Mouse (Mus musculus): ENCODE data around the gene Col8a2. TPM values are rescaled to one million over a fixed set of nuclear protein-coding genes. Genes with fewer than 3 reads are reported as not detected.

The Col8a2 gene
- polyA plus RNA-seq (2014; fragmentation: Nextera tagmentation; extraction: Ambion mirVana), result 0.57 and 1.1 TPM in 2 replicates

DNA sequence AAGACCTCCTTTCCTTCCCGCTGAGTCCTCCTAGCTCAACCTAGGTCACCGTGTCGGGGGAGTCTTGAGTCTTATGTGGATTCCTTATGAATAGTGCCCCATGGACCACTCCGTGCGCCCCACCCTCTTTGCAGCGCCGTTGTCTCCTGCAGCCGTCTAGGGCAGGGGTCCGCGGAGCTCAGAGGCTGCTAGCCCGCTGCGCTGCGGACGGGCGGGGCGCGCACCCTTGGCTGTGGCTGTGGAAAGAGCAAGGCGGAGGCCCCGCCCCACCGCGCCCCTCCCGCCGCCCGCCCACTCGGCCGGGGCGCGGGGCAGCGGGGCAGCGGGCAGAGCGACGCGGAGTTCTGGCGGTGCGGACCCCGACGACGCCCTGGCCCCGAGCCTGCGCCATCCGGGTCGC lies at the start of gene Col8a2:
Gene Col8a2 (plus strand): TSS at position 302 of the 400 bp plus-strand sequence.
- WGBS, result 3% methylated on average over 42 of the region's 42 CpGs
- no peaks in the 10 kb centered on the region for H3K36me3 ChIP-seq (ENCODE audit: control insufficient read depth, insufficient read depth, low read length)
- DNase-seq, result no peak
- H3K27me3 ChIP-seq (ENCODE audit: control insufficient read depth, insufficient read depth, low read length), result peaks cover 33% of the 10 kb centered on the region
- H3K9me3 ChIP-seq (ENCODE audit: control insufficient read depth, low read length), result no peaks in the 10 kb centered on the region
- peak within 1 kb of the TSS; percentile 20; the same call in 1 of the 2 replicates for H3K9ac ChIP-seq (replicated peaks; ENCODE audit: low read length)
- H3K4me2 ChIP-seq (ENCODE audit: low read length), result peak within 1 kb of the TSS; percentile 48
- no peak for ATAC-seq (ENCODE audit: low FRiP score, low TSS enrichment)
- peak within 1 kb of the TSS; percentile 24 for H3K4me3 ChIP-seq (replicated peaks; ENCODE audit: low read depth, low read length)
- H3K4me1 ChIP-seq (ENCODE audit: control insufficient read depth, insufficient read depth, low read length), result no peaks in the 10 kb centered on the region
- no peak within 1 kb of the TSS for H3K27ac ChIP-seq (replicated peaks; ENCODE audit: low read depth, low read length)

DNA sequence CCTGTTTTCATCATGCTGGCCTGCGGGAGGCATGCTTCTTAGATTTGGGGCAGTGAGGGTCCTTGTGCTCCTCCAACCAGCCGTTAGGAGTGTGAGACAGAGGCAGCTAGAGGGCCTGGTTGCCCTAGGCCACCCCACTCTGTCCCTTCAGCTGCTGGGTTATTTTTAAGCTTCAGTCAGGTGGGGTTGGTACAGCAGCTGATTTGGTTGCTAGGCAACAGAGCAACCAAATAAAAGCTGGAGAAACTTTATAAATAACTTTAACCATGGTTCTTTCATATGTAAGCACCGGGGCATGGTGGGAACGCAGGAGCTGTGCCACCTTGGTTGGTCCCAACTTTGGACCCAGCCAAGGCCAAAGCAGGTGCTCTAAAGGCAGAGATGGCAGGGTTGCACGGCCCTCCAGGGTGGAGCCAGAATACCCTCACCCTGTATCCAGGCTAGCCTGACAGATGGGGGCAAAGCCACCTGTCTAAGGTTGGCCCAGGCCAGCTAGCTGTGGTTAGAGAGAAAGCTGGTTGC lies 48.8 kb upstream of the Col8a2 start:
- Histone ChIP-seq H3K9ac (replicated peaks; ENCODE audit: low read length) (no peak overlapping the region), H3K27ac (replicated peaks; ENCODE audit: low read depth, low read length) (no peak overlapping the region), H3K4me1 (ENCODE audit: control insufficient read depth, insufficient read depth, low read length) (no peaks in the 10 kb centered on the region), H3K27me3 (ENCODE audit: control insufficient read depth, insufficient read depth, low read length) (no peaks in the 10 kb centered on the region), H3K9me3 (ENCODE audit: control insufficient read depth, low read length) (no peaks in the 10 kb centered on the region), H3K4me2 (ENCODE audit: low read length) (no peak overlapping the region), H3K36me3 (ENCODE audit: control insufficient read depth, insufficient read depth, low read length) (peaks cover 99% of the 10 kb centered on the region), H3K4me3 (replicated peaks; ENCODE audit: low read depth, low read length) (no peak overlapping the region)
- ATAC-seq (ENCODE audit: low FRiP score, low TSS enrichment), result no peak
- WGBS, result 65% methylated on average over 5 of the region's 5 CpGs
- no peak for DNase-seq

DNA sequence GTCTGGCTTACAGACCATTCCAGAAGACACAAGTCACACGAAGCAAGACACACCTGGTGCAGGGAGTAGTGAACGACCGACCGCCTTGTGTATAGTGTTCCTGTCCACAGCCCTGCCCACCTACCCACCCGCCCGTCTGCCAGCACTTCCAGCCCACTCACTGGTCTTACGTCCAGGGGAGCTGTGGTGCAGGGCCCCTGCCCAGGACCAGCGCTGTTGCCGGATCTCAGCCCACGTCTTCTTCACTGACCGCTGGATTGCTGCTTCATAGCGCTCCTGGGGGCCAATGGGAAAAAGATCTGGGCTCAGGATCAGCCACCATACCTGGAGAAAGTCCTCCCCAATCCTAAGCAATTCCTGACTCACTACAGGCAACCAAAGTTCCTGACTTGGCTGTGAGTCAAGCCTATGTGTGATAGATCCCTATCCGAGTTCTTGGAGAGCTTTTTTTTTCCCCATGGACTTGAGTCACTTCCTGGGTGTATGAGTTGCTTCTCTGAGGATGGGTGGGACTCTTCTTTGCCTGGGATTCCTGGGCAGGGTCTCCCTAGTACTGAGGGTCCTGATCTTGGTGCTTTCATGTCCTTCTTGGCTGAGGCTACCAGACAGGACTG lies 46.6 kb upstream of the Col8a2 start:
- no peak for ATAC-seq (ENCODE audit: low FRiP score, low TSS enrichment)
- Histone ChIP-seq H3K4me3 (replicated peaks; ENCODE audit: low read depth, low read length) (no peak overlapping the region), H3K9ac (replicated peaks; ENCODE audit: low read length) (no peak overlapping the region), H3K27ac (replicated peaks; ENCODE audit: low read depth, low read length) (no peak overlapping the region), H3K4me1 (ENCODE audit: control insufficient read depth, insufficient read depth, low read length) (no peaks in the 10 kb centered on the region), H3K36me3 (ENCODE audit: control insufficient read depth, insufficient read depth, low read length) (peaks cover 80% of the 10 kb centered on the region), H3K27me3 (ENCODE audit: control insufficient read depth, insufficient read depth, low read length) (no peaks in the 10 kb centered on the region), H3K9me3 (ENCODE audit: control insufficient read depth, low read length) (no peaks in the 10 kb centered on the region), H3K4me2 (ENCODE audit: low read length) (no peak overlapping the region)
- no peak for DNase-seq
- 90% methylated on average over 13 of the region's 13 CpGs for WGBS

DNA sequence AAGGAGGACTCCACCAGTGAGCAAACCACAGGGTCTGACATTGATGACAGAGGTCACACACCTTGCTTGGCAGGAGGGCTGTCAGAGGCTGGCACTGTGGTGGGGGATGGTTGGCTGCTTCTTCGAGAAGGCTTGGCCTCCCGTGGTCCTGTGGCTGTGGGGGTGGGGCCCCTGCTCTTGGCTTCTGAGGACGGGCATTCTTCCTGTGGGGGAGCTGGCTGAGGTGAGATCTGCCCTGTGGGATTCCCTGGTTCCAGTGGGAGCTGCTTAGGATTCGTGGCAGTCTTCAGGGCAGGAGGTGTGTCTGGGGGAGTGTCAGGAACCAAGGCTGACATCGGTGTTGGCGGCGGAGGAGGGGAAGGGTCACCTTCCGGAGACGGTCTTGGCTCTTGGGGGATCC lies 44.6 kb upstream of the Col8a2 start:
- Histone ChIP-seq H3K36me3 (ENCODE audit: control insufficient read depth, insufficient read depth, low read length) (peaks cover 68% of the 10 kb centered on the region), H3K27me3 (ENCODE audit: control insufficient read depth, insufficient read depth, low read length) (no peaks in the 10 kb centered on the region), H3K9me3 (ENCODE audit: control insufficient read depth, low read length) (no peaks in the 10 kb centered on the region), H3K9ac (replicated peaks; ENCODE audit: low read length) (no peak overlapping the region), H3K27ac (replicated peaks; ENCODE audit: low read depth, low read length) (no peak overlapping the region), H3K4me2 (ENCODE audit: low read length) (no peak overlapping the region), H3K4me3 (replicated peaks; ENCODE audit: low read depth, low read length) (no peak overlapping the region), H3K4me1 (ENCODE audit: control insufficient read depth, insufficient read depth, low read length) (no peaks in the 10 kb centered on the region)
- 49% methylated on average over 9 of the region's 9 CpGs for WGBS
- DNase-seq (no peak), ATAC-seq (ENCODE audit: low FRiP score, low TSS enrichment) (no peak)

DNA sequence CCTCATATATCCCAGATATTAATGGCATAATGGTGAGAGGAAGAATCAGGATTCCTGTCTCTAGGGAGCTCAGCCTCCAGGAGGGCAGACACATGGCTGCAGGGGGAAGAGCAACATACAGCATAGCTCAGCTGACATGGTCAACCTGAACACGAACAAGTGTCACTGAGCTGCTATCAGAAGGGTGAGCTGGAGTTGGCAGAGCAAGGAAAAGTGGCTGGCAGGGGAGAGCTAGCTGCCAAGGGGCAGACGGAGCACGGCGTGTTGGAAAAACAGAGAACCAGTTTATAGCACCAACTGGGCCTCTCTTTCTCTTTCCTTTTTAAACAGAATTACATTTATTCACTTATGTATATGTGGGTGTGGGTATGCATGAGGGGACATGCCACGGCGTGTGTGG lies 44.1 kb upstream of the Col8a2 start:
- no peak overlapping the region for H3K4me2 ChIP-seq (ENCODE audit: low read length)
- no peak overlapping the region for H3K27ac ChIP-seq (replicated peaks; ENCODE audit: low read depth, low read length)
- H3K27me3 ChIP-seq (ENCODE audit: control insufficient read depth, insufficient read depth, low read length), result no peaks in the 10 kb centered on the region
- DNase-seq, result no peak
- peaks cover 64% of the 10 kb centered on the region for H3K36me3 ChIP-seq (ENCODE audit: control insufficient read depth, insufficient read depth, low read length)
- H3K9ac ChIP-seq (replicated peaks; ENCODE audit: low read length), result no peak overlapping the region
- WGBS, result 92% methylated on average over 6 of the region's 6 CpGs
- no peak overlapping the region for H3K4me3 ChIP-seq (replicated peaks; ENCODE audit: low read depth, low read length)
- no peak for ATAC-seq (ENCODE audit: low FRiP score, low TSS enrichment)
- no peaks in the 10 kb centered on the region for H3K9me3 ChIP-seq (ENCODE audit: control insufficient read depth, low read length)
- no peaks in the 10 kb centered on the region for H3K4me1 ChIP-seq (ENCODE audit: control insufficient read depth, insufficient read depth, low read length)

DNA sequence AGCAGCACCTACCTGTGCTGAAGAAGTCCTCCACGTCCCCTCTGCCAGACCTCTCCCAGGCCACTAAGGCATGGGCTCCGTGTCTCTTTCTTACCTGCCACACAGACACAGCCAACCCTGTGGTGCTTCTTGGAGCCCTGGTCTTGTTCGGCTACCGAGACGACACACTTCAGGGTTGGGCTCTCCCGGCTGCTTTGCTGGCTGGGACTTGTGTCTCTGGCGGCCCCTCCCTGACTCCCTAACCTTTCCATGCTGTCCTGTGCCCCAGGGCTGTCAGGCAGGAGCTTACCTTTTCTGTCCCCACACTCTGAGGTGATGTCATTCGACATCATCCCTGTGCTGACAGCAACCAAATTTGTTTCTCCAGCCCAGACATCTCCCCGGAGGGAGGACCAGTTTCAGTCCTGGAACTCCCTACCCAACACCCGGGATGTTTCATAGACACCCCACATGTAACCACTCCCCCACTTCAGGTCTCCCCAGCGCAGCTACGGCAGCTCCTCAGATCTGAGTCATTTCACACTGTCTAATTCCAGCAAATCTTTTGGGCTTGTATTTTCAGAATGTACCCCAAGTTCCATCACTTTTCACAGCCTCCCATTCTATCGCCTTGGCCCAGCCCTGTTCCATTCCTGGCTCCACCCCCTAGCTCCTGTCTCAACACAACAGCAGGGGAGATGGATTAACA lies 40.2 kb upstream of the Col8a2 start:
- Histone ChIP-seq H3K27ac (replicated peaks; ENCODE audit: low read depth, low read length) (no peak overlapping the region), H3K9ac (replicated peaks; ENCODE audit: low read length) (no peak overlapping the region), H3K36me3 (ENCODE audit: control insufficient read depth, insufficient read depth, low read length) (peaks cover 29% of the 10 kb centered on the region), H3K4me3 (replicated peaks; ENCODE audit: low read depth, low read length) (no peak overlapping the region), H3K27me3 (ENCODE audit: control insufficient read depth, insufficient read depth, low read length) (no peaks in the 10 kb centered on the region), H3K4me2 (ENCODE audit: low read length) (no peak overlapping the region), H3K9me3 (ENCODE audit: control insufficient read depth, low read length) (no peaks in the 10 kb centered on the region), H3K4me1 (ENCODE audit: control insufficient read depth, insufficient read depth, low read length) (peaks cover 23% of the 10 kb centered on the region)
- ATAC-seq (ENCODE audit: low FRiP score, low TSS enrichment) (no peak), DNase-seq (no peak)
- 84% methylated on average over 13 of the region's 13 CpGs for WGBS

DNA sequence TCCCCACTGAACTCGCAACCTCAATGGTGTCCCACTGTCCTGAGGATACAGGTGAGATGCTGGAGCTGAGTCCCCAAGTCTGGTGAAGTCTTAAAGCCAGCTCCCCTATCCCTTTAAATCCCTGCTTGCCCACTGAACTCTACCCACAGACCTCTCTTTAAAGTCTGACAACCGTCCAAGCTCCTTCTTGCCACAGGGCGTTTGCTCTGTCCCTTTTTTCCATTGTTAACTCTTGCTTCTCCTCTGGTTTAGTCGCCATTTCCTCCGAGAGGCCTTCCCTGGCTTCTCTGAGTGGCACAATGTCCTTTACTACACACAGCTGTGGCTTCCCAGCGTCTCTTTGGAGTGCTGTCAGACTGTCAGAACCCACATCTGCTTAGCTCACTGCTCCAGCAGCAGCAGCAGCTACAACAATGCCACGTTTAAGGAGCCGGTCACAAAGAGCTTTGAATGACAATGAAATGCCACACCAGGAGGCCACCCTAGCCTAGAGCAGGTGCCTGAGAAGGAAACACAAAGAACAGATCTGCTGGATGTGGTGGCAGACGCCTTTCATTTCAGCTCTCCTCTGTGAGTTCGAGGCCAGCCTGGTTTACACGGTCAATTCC lies 38.2 kb upstream of the Col8a2 start:
- Histone ChIP-seq H3K27ac (replicated peaks; ENCODE audit: low read depth, low read length) (peak overlapping the region; percentile 80), H3K9me3 (ENCODE audit: control insufficient read depth, low read length) (no peaks in the 10 kb centered on the region), H3K4me1 (ENCODE audit: control insufficient read depth, insufficient read depth, low read length) (peaks cover 42% of the 10 kb centered on the region), H3K4me2 (ENCODE audit: low read length) (peak overlapping the region; percentile 35), H3K4me3 (replicated peaks; ENCODE audit: low read depth, low read length) (no peak overlapping the region), H3K36me3 (ENCODE audit: control insufficient read depth, insufficient read depth, low read length) (peaks cover 13% of the 10 kb centered on the region; the same call in 1 of the 2 replicates), H3K27me3 (ENCODE audit: control insufficient read depth, insufficient read depth, low read length) (no peaks in the 10 kb centered on the region), H3K9ac (replicated peaks; ENCODE audit: low read length) (peak overlapping the region; percentile 49)
- peak; percentile 64 for DNase-seq
- 7% methylated on average over 11 of the region's 11 CpGs for WGBS
- ATAC-seq (ENCODE audit: low FRiP score, low TSS enrichment), result no peak; the same call in 1 of the 2 replicates

DNA sequence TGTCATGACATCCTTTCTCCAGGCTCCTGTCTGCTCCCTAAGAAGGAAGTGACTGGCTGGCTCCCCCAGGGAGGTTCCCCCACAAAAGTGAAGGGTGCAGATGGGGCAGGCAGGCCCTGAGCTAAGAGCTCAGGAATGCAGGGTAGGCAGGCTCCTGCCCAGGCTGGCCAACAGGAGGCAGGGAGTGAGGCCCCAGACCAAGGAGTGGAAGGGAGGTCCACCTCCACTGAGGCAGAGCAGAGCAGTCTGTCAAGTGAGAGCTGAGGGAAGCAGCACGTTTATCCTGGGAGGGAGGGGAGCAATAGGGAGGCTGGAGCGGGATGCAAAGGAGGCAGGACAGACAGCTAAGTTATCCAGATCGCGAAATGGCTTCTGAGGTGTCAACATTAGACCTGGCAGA lies 35.9 kb upstream of the Col8a2 start:
- Histone ChIP-seq H3K4me1 (ENCODE audit: control insufficient read depth, insufficient read depth, low read length) (peaks cover 57% of the 10 kb centered on the region), H3K9ac (replicated peaks; ENCODE audit: low read length) (no peak overlapping the region), H3K36me3 (ENCODE audit: control insufficient read depth, insufficient read depth, low read length) (peaks cover 10% of the 10 kb centered on the region; the same call in 1 of the 2 replicates), H3K27me3 (ENCODE audit: control insufficient read depth, insufficient read depth, low read length) (no peaks in the 10 kb centered on the region), H3K9me3 (ENCODE audit: control insufficient read depth, low read length) (no peaks in the 10 kb centered on the region), H3K27ac (replicated peaks; ENCODE audit: low read depth, low read length) (no peak overlapping the region), H3K4me3 (replicated peaks; ENCODE audit: low read depth, low read length) (no peak overlapping the region), H3K4me2 (ENCODE audit: low read length) (no peak overlapping the region)
- 55% methylated on average over 4 of the region's 4 CpGs for WGBS
- ATAC-seq (ENCODE audit: low FRiP score, low TSS enrichment) (no peak), DNase-seq (no peak)
